Mouse (Mus musculus) CH12.LX (cell line): ENCODE data around the gene Mrpl9.
A peak's percentile ranks its signal among the peaks of the same experiment; 100 is the strongest.

Experiments
- CHD2 ChIP-seq: IDR thresholded peaks from 2 replicates; pipeline ENCODE4 v1.6.1; 2011; ENCODE audit warnings: low read length, improper control_type of control experiment
- CTCF ChIP-seq, 2 experiments: IDR thresholded peaks in 1 of 2; conservative IDR thresholded peaks in 1 of 2; 2 replicates each; pipeline ENCODE4 v1.5.1; 2011 to 2012; ENCODE audit warnings: low read depth in 2 of 2, low read length in 2 of 2, improper control_type of control experiment in 1 of 2, inconsistent platforms in 1 of 2, mild to moderate bottlenecking in 1 of 2, moderate library complexity in 1 of 2
- EP300 ChIP-seq: IDR thresholded peaks from 2 replicates; pipeline ENCODE4 v1.6.1; 2011; ENCODE audit warnings: low read length, improper control_type of control experiment
- KAT2A ChIP-seq: IDR thresholded peaks from 2 replicates; pipeline ENCODE4 v1.6.1; 2012; ENCODE audit warnings: low read length, improper control_type of control experiment, inconsistent platforms; ENCODE audit not compliant: insufficient replicate concordance
- MAFK ChIP-seq: IDR thresholded peaks from 2 replicates; pipeline ENCODE4 v1.6.1; 2011; ENCODE audit warnings: low read length, improper control_type of control experiment; ENCODE audit not compliant: insufficient replicate concordance
- POLR2A ChIP-seq: IDR thresholded peaks from 2 replicates; pipeline ENCODE4 v1.6.1; 2011; ENCODE audit warnings: low read depth, mild to moderate bottlenecking, improper control_type of control experiment, low read length
- POLR2AphosphoS2 ChIP-seq: IDR thresholded peaks from 2 replicates; pipeline ENCODE4 v1.6.1; 2011; ENCODE audit warnings: low read depth, low read length, improper control_type of control experiment
- TBP ChIP-seq: conservative IDR thresholded peaks from 2 replicates; pipeline ENCODE4 v1.6.1; 2011; ENCODE audit warnings: low read depth, low read length, improper control_type of control experiment
- UBTF ChIP-seq: IDR thresholded peaks from 2 replicates; pipeline ENCODE4 v1.6.1; 2012; ENCODE audit warnings: low read depth, mild to moderate bottlenecking, inconsistent platforms, low read length, improper control_type of control experiment, moderate library complexity
- ZC3H11A ChIP-seq: IDR thresholded peaks from 2 replicates; pipeline ENCODE4 v1.6.1; 2012; ENCODE audit warnings: low read depth, mild to moderate bottlenecking, inconsistent platforms, low read length, improper control_type of control experiment
- ZMIZ1 ChIP-seq: IDR thresholded peaks from 2 replicates; pipeline ENCODE4 v1.6.1; 2012; ENCODE audit warnings: low read depth, mild to moderate bottlenecking, inconsistent platforms, low read length, improper control_type of control experiment
- ZNF384 ChIP-seq: IDR thresholded peaks from 2 replicates; pipeline ENCODE4 v1.6.1; 2012; ENCODE audit warnings: low read depth, low read length, improper control_type of control experiment, inconsistent platforms

GRCm38 (mm10) chr3:94456529-94457000 is 13.4 kb downstream of the Mrpl9 start:
- TF ChIP-seq CTCF (conservative IDR thresholded peaks at IDR 0.05 in 1 of 2, IDR thresholded peaks at IDR 0.05 in 1 of 2; ENCODE audit: low read depth in 2 of 2, low read length in 2 of 2) (peak; percentile 37 to 94), UBTF (no peak), POLR2A (no peak), MAFK (no peak), ZC3H11A (peak; percentile 48), TBP (no peak), EP300 (no peak), ZNF384 (no peak), POLR2AphosphoS2 (no peak), ZMIZ1 (no peak), KAT2A (no peak), CHD2 (no peak)
